Mouse (Mus musculus) hindbrain, embryonic 11.5 days (tissue): ENCODE measurements around the gene Lypd6b. TPM values are rescaled to one million over a fixed set of nuclear protein-coding genes. Genes with fewer than 3 reads are reported as not detected.

Experiments
- ATAC-seq: fragments of 200-750 bp; cut with Nextera tagmentation; 2 replicates; pipeline ENCODE4 v1.8.0; 2017; ENCODE audit warnings: mild to moderate bottlenecking, moderate TSS enrichment, moderate library complexity; ENCODE audit not compliant: low FRiP score
- DNase-seq: peaks from one replicate; pipeline ENCODE4 v3.0.0-alpha.2; 2015; ENCODE audit warnings: low spot score
- H3K27ac ChIP-seq: fragments of 300-500 bp; sonication (generic); 2 replicates; pipeline ENCODE4 v1.5.1; 2014; ENCODE audit warnings: mild to moderate bottlenecking, low read depth, low read length
- H3K27me3 ChIP-seq: fragments of 300-500 bp; sonication (generic); 2 replicates; pipeline ENCODE4 v1.6.1; 2014; ENCODE audit warnings: mild to moderate bottlenecking, low read length, moderate library complexity, mixed read lengths; ENCODE audit not compliant: control insufficient read depth, insufficient read depth
- H3K36me3 ChIP-seq: fragments of 300-500 bp; sonication (generic); 2 replicates; pipeline ENCODE4 v1.6.1; 2014; ENCODE audit warnings: mild to moderate bottlenecking, low read length, moderate library complexity, mixed read lengths; ENCODE audit not compliant: control insufficient read depth, insufficient read depth
- H3K4me1 ChIP-seq: fragments of 300-500 bp; sonication (generic); replicated peaks from 2 replicates; pipeline ENCODE4 v1.6.1; 2014; ENCODE audit warnings: low read length, mixed read lengths; ENCODE audit not compliant: control insufficient read depth, insufficient read depth
- H3K4me2 ChIP-seq: fragments of 300-500 bp; sonication (generic); replicated peaks from 2 replicates; pipeline ENCODE4 v1.6.1; 2014; ENCODE audit warnings: mild to moderate bottlenecking, low read depth, low read length
- H3K4me3 ChIP-seq: fragments of 300-500 bp; sonication (generic); 2 replicates; pipeline ENCODE4 v1.5.1; 2014; ENCODE audit warnings: low read depth, low read length
- H3K9ac ChIP-seq: fragments of 300-500 bp; sonication (generic); 2 replicates; pipeline ENCODE4 v1.6.1; 2014; ENCODE audit warnings: low read depth, low read length
- H3K9me3 ChIP-seq: fragments of 300-500 bp; sonication (generic); 2 replicates; pipeline ENCODE4 v1.6.1; 2016; ENCODE audit warnings: low read length; ENCODE audit not compliant: control insufficient read depth
- WGBS: fragments of 180-500 bp; shearing (Covaris S2); extraction: QIAGEN DNeasy Blood & Tissue Kit; methylation state at CpG from one replicate; pipeline ENCODE4 v1.1.7; 2014; 5-methylcytosine and 5-hydroxymethylcytosine counted together
- polyA plus RNA-seq: library from polyadenylated mRNA; unstranded; fragments of >200 nt; fragmentation: Nextera tagmentation; extraction: Ambion mirVana; gene quantifications from 2 replicates; pipeline ENCODE4 v1.2.1, GENCODE M21; 2014

Gene Lypd6b
- polyA plus RNA-seq, 1 experiment from 2014 or later = 2.1 TPM

- Histone ChIP-seq H3K9me3 (no peaks in the 10 kb centered on the region), H3K27me3 (no peaks in the 10 kb centered on the region), H3K4me1 (no peaks in the 10 kb centered on the region), H3K36me3 (peaks cover 14% of the 10 kb centered on the region), H3K4me2 (no peak overlapping the region), H3K27ac (no peak overlapping the region), H3K9ac (no peak overlapping the region), H3K4me3 (no peak overlapping the region)
- WGBS = 95% methylated on average over 7 of the region's 7 CpGs
- no peak for DNase-seq
- ATAC-seq = no peak
These were observed 29.9 kb upstream of the Lypd6b start for GRCm38 (mm10) chr2:49757616-49758015.

- H3K27me3 ChIP-seq = no peaks in the 10 kb centered on the region
- H3K36me3 ChIP-seq = peaks cover 7% of the 10 kb centered on the region; the same call in 1 of the 2 replicates
- no peak overlapping the region for H3K4me2 ChIP-seq
- H3K4me3 ChIP-seq = no peak overlapping the region
- no peak overlapping the region for H3K27ac ChIP-seq
- no peaks in the 10 kb centered on the region for H3K9me3 ChIP-seq
- peak; percentile 47 for ATAC-seq
- H3K9ac ChIP-seq = no peak overlapping the region
- H3K4me1 ChIP-seq = no peaks in the 10 kb centered on the region
- DNase-seq = peak; percentile 87
- WGBS = 51% methylated on average over 7 of the region's 7 CpGs
These were observed 23.0 kb upstream of the Lypd6b start for GRCm38 (mm10) chr2:49764331-49764946.

- Histone ChIP-seq H3K27ac (no peak overlapping the region), H3K4me1 (no peaks in the 10 kb centered on the region; the same call in 1 of the 2 replicates), H3K9me3 (no peaks in the 10 kb centered on the region), H3K27me3 (no peaks in the 10 kb centered on the region), H3K36me3 (0 out of 2 replicates have a peak, but pooled peaks cover 2% of the 10 kb centered on the region), H3K4me3 (no peak overlapping the region), H3K4me2 (no peak overlapping the region), H3K9ac (no peak overlapping the region)
- WGBS = 65% methylated on average over 2 of the region's 2 CpGs
- ATAC-seq = no peak
- DNase-seq = no peak
These were observed 18.6 kb upstream of the Lypd6b start for GRCm38 (mm10) chr2:49768916-49769315.

GRCm38 (mm10) chr2:49770440-49770839, 17.0 kb upstream of the Lypd6b start:
- Histone ChIP-seq H3K9me3 (no peaks in the 10 kb centered on the region), H3K4me1 (no peaks in the 10 kb centered on the region; the same call in 1 of the 2 replicates), H3K4me2 (no peak overlapping the region), H3K4me3 (no peak overlapping the region), H3K9ac (no peak overlapping the region), H3K27me3 (no peaks in the 10 kb centered on the region), H3K36me3 (0 out of 2 replicates have a peak, but pooled peaks cover 2% of the 10 kb centered on the region), H3K27ac (no peak overlapping the region)
- 73% methylated on average over 5 of the region's 5 CpGs for WGBS
- no peak for DNase-seq
- 0 out of 2 replicates have a peak, but pooled peaks have one; percentile 22 for ATAC-seq

- 72% methylated on average over 11 of the region's 11 CpGs for WGBS
- Histone ChIP-seq H3K9me3 (no peaks in the 10 kb centered on the region), H3K4me2 (no peak overlapping the region), H3K4me1 (no peaks in the 10 kb centered on the region; the same call in 1 of the 2 replicates), H3K4me3 (no peak overlapping the region), H3K27me3 (no peaks in the 10 kb centered on the region), H3K27ac (no peak overlapping the region), H3K9ac (no peak overlapping the region), H3K36me3 (0 out of 2 replicates have a peak, but pooled peaks cover 2% of the 10 kb centered on the region)
- no peak for DNase-seq
- no peak for ATAC-seq
These were observed 16.3 kb upstream of the Lypd6b start for GRCm38 (mm10) chr2:49771172-49771571.

- Histone ChIP-seq H3K36me3 (no peaks in the 10 kb centered on the region), H3K9ac (no peak overlapping the region), H3K4me1 (no peaks in the 10 kb centered on the region; the same call in 1 of the 2 replicates), H3K4me3 (no peak overlapping the region), H3K27ac (no peak overlapping the region), H3K9me3 (no peaks in the 10 kb centered on the region), H3K4me2 (no peak overlapping the region), H3K27me3 (no peaks in the 10 kb centered on the region)
- WGBS = 88% methylated on average over 10 of the region's 10 CpGs
- DNase-seq (no peak), ATAC-seq (no peak)
These were observed 14.1 kb upstream of the Lypd6b start for GRCm38 (mm10) chr2:49773194-49773931.

- Histone ChIP-seq H3K9me3 (no peaks in the 10 kb centered on the region), H3K4me3 (no peak overlapping the region), H3K4me2 (no peak overlapping the region), H3K27me3 (no peaks in the 10 kb centered on the region), H3K9ac (no peak overlapping the region), H3K4me1 (no peaks in the 10 kb centered on the region; the same call in 1 of the 2 replicates), H3K36me3 (no peaks in the 10 kb centered on the region), H3K27ac (no peak overlapping the region)
- DNase-seq (no peak), ATAC-seq (no peak)
These were observed 13.3 kb upstream of the Lypd6b start for GRCm38 (mm10) chr2:49774180-49774579.

- Histone ChIP-seq H3K9ac (no peak overlapping the region), H3K4me2 (no peak overlapping the region), H3K4me1 (no peaks in the 10 kb centered on the region; the same call in 1 of the 2 replicates), H3K27me3 (no peaks in the 10 kb centered on the region), H3K9me3 (no peaks in the 10 kb centered on the region), H3K4me3 (no peak overlapping the region), H3K36me3 (no peaks in the 10 kb centered on the region), H3K27ac (no peak overlapping the region)
- WGBS = 91% methylated on average over 4 of the region's 4 CpGs
- DNase-seq (no peak), ATAC-seq (no peak)
These were observed 12.3 kb upstream of the Lypd6b start for GRCm38 (mm10) chr2:49775187-49775586.

GRCm38 (mm10) chr2:49775735-49776134, 11.8 kb upstream of the Lypd6b start:
- DNase-seq = no peak
- ATAC-seq = no peak
- Histone ChIP-seq H3K4me3 (no peak overlapping the region), H3K27me3 (no peaks in the 10 kb centered on the region), H3K36me3 (no peaks in the 10 kb centered on the region), H3K27ac (no peak overlapping the region), H3K4me2 (no peak overlapping the region), H3K4me1 (no peaks in the 10 kb centered on the region), H3K9ac (no peak overlapping the region), H3K9me3 (no peaks in the 10 kb centered on the region)
